In the genomic region with DNA sequence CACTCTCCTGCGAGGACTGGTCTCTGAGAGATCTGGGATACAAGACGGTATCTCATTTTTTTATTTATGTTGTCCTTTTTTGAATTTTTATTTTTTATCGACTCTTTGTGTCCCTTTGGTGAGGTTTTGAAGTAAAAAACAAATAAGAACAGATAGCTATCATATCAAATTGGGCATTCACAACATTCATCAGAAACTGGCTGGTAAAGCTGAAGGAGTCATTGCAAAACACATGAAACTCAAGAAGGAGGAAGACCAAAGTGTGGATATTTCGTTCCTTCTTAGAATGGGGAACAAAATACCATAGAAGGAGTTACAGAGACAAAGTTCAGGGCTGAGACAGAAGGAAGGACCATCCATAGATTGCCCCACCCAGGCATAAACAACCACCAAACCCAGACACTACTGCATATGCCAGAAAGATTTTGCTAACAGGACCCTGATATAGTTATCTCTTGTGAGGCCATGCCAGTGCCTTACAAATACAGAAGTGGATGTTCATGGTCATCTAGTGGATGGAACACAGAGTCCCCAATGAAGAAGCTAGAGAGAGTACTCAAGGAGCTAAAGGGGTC, we compare ENCODE assay signal across 25 mouse cellular contexts.
DNase-seq lines count a peak whose midpoint lies in the region; ATAC-seq and TF ChIP-seq lines count a peak whose summit lies in the region.
"Had no signal": no experiment of that assay in that cellular context is flagged by ENCODE, and none has a peak within 500 bp of the region (broad histone marks: within the 10 kb centered on the region; RNA-seq: fewer than 3 reads in every experiment).

No protein-coding gene starts in this region.

- no peak for TF ChIP-seq CTCF in liver, adult 2 months (IDR thresholded peaks at IDR 0.05; ENCODE audit: low read depth, low read length)

- H3K27ac ChIP-seq in liver, adult 2 months (replicated peaks; ENCODE audit: insufficient read depth, low read depth, low read length), result no peak overlapping the region
- H3K27ac ChIP-seq: embryonic facial prominence, embryonic 12.5 days; embryonic facial prominence, embryonic 15.5 days; heart, embryonic 15.5 days; hindbrain, embryonic 10.5 days; hindbrain, embryonic 13.5 days had no signal

- no peak overlapping the region for H3K9ac ChIP-seq in liver, adult 2 months (ENCODE audit: low read depth, low read length)
- H3K9ac ChIP-seq: embryonic facial prominence, embryonic 12.5 days; embryonic facial prominence, embryonic 15.5 days; forebrain, postnatal 0 days; heart, embryonic 12.5 days; heart, embryonic 15.5 days; hindbrain, embryonic 13.5 days had no signal

- WGBS in liver, adult 2 months, result 81% methylated on average over 4 of the region's 4 CpGs

- H3K4me3 ChIP-seq in liver, adult 2 months (ENCODE audit: insufficient read depth, low read depth, low read length), result no peak overlapping the region
- H3K4me3 ChIP-seq: embryonic facial prominence, embryonic 12.5 days; embryonic facial prominence, embryonic 15.5 days; heart, embryonic 12.5 days; heart, embryonic 15.5 days; hindbrain, embryonic 10.5 days; hindbrain, embryonic 13.5 days had no signal

- no peaks in the 10 kb centered on the region for H3K36me3 ChIP-seq in liver, adult 2 months (ENCODE audit: control insufficient read depth, insufficient read depth, low read length)
- H3K36me3 ChIP-seq: embryonic facial prominence, embryonic 12.5 days; embryonic facial prominence, embryonic 15.5 days; heart, embryonic 12.5 days; heart, embryonic 15.5 days; hindbrain, embryonic 10.5 days; hindbrain, embryonic 13.5 days had no signal

- no peaks in the 10 kb centered on the region for H3K27me3 ChIP-seq in liver, adult 2 months (ENCODE audit: control insufficient read depth, insufficient read depth, low read length)
- H3K27me3 ChIP-seq: embryonic facial prominence, embryonic 12.5 days; embryonic facial prominence, embryonic 15.5 days; heart, embryonic 12.5 days; heart, embryonic 15.5 days; hindbrain, embryonic 13.5 days had no signal

- TF ChIP-seq POLR2A in liver, adult 2 months (IDR thresholded peaks at IDR 0.05; ENCODE audit: extremely low read depth, insufficient read depth, low read length), result no peak

- peak; percentile 8 for DNase-seq in liver, adult 2 months (ENCODE audit: extremely low read depth, low read depth, low spot score)
- DNase-seq in liver, result no peak
- DNase-seq in lung, postnatal 36 days, result peak; percentile 29
- no peak for DNase-seq in lung, postnatal 10 days
- DNase-seq in monocyte, adult 2 months (ENCODE audit: low read depth in 1 of 2, low spot score in 2 of 2), result peak; percentile 18 to 25
- DNase-seq in gastrocnemius, postnatal 25 days, result no peak
- no peak for DNase-seq in layer of hippocampus, adult 11-12 months (ENCODE audit: low spot score)
- DNase-seq: adrenal gland, adult 8-10 months; adrenal gland, postnatal 25 days; cerebellum, adult 9-10 months; cerebellum, postnatal 14 days; forebrain, postnatal 0 days; gastrocnemius, postnatal 10 days; heart, postnatal 10 days; heart, postnatal 36 days had no signal

- H3K79me2 ChIP-seq in liver, adult 2 months (ENCODE audit: control insufficient read depth, insufficient read depth, low read length), result no peaks in the 10 kb centered on the region

- peak; percentile 62 for ATAC-seq in granulocyte monocyte progenitor cell, adult 5-6 weeks (replicated peaks; ENCODE audit: poor library complexity, severe bottlenecking)
- ATAC-seq: activated CD4-positive, CD25-positive, alpha-beta regulatory T cell, adult 4 months; forebrain, embryonic 14.5 days; forebrain, postnatal 0 days; hindbrain, embryonic 16.5 days had no signal

- no peaks in the 10 kb centered on the region for H3K4me1 ChIP-seq in liver, adult 2 months (ENCODE audit: control insufficient read depth, insufficient read depth, low read length)
- H3K4me1 ChIP-seq: embryonic facial prominence, embryonic 12.5 days; embryonic facial prominence, embryonic 15.5 days; heart, embryonic 12.5 days; heart, embryonic 15.5 days; hindbrain, embryonic 10.5 days; hindbrain, embryonic 13.5 days had no signal

Comparison
In these comparisons a context has a peak if more than half of its experiments do, and no peak if none do; other contexts are left out.
1. DNase-seq: peak in liver, adult 2 months (single experiment), lung, postnatal 36 days (single experiment) and monocyte, adult 2 months (2 of 2); none in liver (single experiment), lung, postnatal 10 days (single experiment), gastrocnemius, postnatal 25 days (single experiment) and layer of hippocampus, adult 11-12 months (single experiment).